Mouse (Mus musculus) CH12.LX (cell line): ENCODE measurements around the gene Ank2. TPM values are rescaled to one million over a fixed set of nuclear protein-coding genes. Genes with fewer than 3 reads are reported as not detected.

Experiments
- DNase-seq: peaks from one replicate; pipeline ENCODE4 v3.0.0-alpha.2; 2013; ENCODE audit errors: extremely low read depth
- H3K27ac ChIP-seq: 2 replicates; pipeline ENCODE4 v1.5.1; 2012; ENCODE audit warnings: low read depth, mild to moderate bottlenecking, control low read depth, moderate library complexity; ENCODE audit not compliant: insufficient read depth
- H3K27me3 ChIP-seq: replicated peaks from 2 replicates; pipeline ENCODE3; 2012; ENCODE audit warnings: inconsistent platforms
- H3K36me3 ChIP-seq, 2 experiments: replicated peaks in 1 of 2; 2 replicates each; pipeline versions ENCODE3 to v1.6.1; 2012; ENCODE audit warnings: inconsistent platforms in 1 of 2, low read length in 1 of 2, mild to moderate bottlenecking in 1 of 2, mixed read lengths in 1 of 2, moderate library complexity in 1 of 2; ENCODE audit not compliant: control insufficient read depth in 1 of 2, insufficient read depth in 1 of 2
- H3K4me1 ChIP-seq, 2 experiments: 2 replicates each; pipeline ENCODE4 v1.6.1; 2012; ENCODE audit warnings: inconsistent platforms in 1 of 2, moderate library complexity in 1 of 2; ENCODE audit not compliant: insufficient read depth in 2 of 2, control insufficient read depth in 1 of 2
- H3K4me2 ChIP-seq: 2 replicates; pipeline ENCODE4 v1.6.1; 2012; ENCODE audit warnings: low read depth, mild to moderate bottlenecking, control low read depth; ENCODE audit not compliant: poor library complexity, insufficient read depth, severe bottlenecking
- H3K4me3 ChIP-seq, 3 experiments: fragments of 150-350 bp in 1 of 3; sonication (generic) in 1 of 3; replicated peaks in 1 of 3; 2 replicates each; pipeline versions ENCODE3 to v1.5.1; 2011 to 2012; ENCODE audit warnings: low read depth in 2 of 3, low read length in 2 of 3, mild to moderate bottlenecking in 2 of 3, moderate library complexity in 2 of 3, control low read depth in 1 of 3, improper control_type of control experiment in 1 of 3, inconsistent platforms in 1 of 3, mixed read lengths in 1 of 3; ENCODE audit not compliant: poor library complexity in 1 of 3
- H3K79me2 ChIP-seq: replicated peaks from 2 replicates; pipeline ENCODE4 v1.6.1; 2012; ENCODE audit warnings: mild to moderate bottlenecking, moderate library complexity; ENCODE audit not compliant: control insufficient read depth, poor library complexity, insufficient read depth, severe bottlenecking; ENCODE audit errors: extremely low read depth
- H3K9ac ChIP-seq: 2 replicates; pipeline ENCODE4 v1.6.1; 2012; ENCODE audit warnings: low read depth, mild to moderate bottlenecking, control low read depth, moderate library complexity; ENCODE audit not compliant: insufficient read depth
- H3K9me3 ChIP-seq: replicated peaks from 2 replicates; pipeline ENCODE3; 2012; ENCODE audit warnings: low read length, inconsistent platforms, mixed read lengths
- CHD1 ChIP-seq: IDR thresholded peaks from 2 replicates; pipeline ENCODE4 v1.6.1; 2012; ENCODE audit warnings: low read depth, low read length, improper control_type of control experiment, inconsistent platforms
- CTCF ChIP-seq, 2 experiments: IDR thresholded peaks in 1 of 2; conservative IDR thresholded peaks in 1 of 2; 2 replicates each; pipeline ENCODE4 v1.5.1; 2011 to 2012; ENCODE audit warnings: low read depth in 2 of 2, low read length in 2 of 2, improper control_type of control experiment in 1 of 2, inconsistent platforms in 1 of 2, mild to moderate bottlenecking in 1 of 2, moderate library complexity in 1 of 2
- ETS1 ChIP-seq: conservative IDR thresholded peaks from 2 replicates; pipeline ENCODE4 v1.6.1; 2012; ENCODE audit warnings: low read depth, mild to moderate bottlenecking, inconsistent platforms, low read length, improper control_type of control experiment, moderate library complexity
- GABPA ChIP-seq: IDR thresholded peaks from 2 replicates; pipeline ENCODE4 v1.6.1; 2012; ENCODE audit warnings: low read depth, low read length, improper control_type of control experiment, inconsistent platforms; ENCODE audit not compliant: insufficient replicate concordance
- IRF4 ChIP-seq: IDR thresholded peaks from 2 replicates; pipeline ENCODE4 v1.6.1; 2014; ENCODE audit warnings: low read depth, mild to moderate bottlenecking, inconsistent platforms, low read length, improper control_type of control experiment
- JUN ChIP-seq: IDR thresholded peaks from 2 replicates; pipeline ENCODE4 v1.6.1; 2011; ENCODE audit warnings: low read depth, mild to moderate bottlenecking, low read length, improper control_type of control experiment, moderate library complexity; ENCODE audit not compliant: insufficient read depth
- JUND ChIP-seq: conservative IDR thresholded peaks from 2 replicates; pipeline ENCODE4 v1.6.1; 2011; ENCODE audit warnings: low read depth, low read length, improper control_type of control experiment
- MAZ ChIP-seq: IDR thresholded peaks from 2 replicates; pipeline ENCODE4 v1.6.1; 2012; ENCODE audit warnings: low read depth, mild to moderate bottlenecking, inconsistent platforms, low read length, improper control_type of control experiment, moderate library complexity
- MEF2A ChIP-seq: IDR thresholded peaks from 2 replicates; pipeline ENCODE4 v1.6.1; 2014; ENCODE audit warnings: low read depth, mild to moderate bottlenecking, inconsistent platforms, low read length, improper control_type of control experiment, borderline replicate concordance
- MYC ChIP-seq: IDR thresholded peaks from 2 replicates; pipeline ENCODE4 v1.6.1; 2011; ENCODE audit warnings: low read depth, mild to moderate bottlenecking, improper control_type of control experiment, low read length
- NELFE ChIP-seq: IDR thresholded peaks from 2 replicates; pipeline ENCODE4 v1.6.1; 2011; ENCODE audit warnings: low read depth, low read length, improper control_type of control experiment
- PAX5 ChIP-seq: IDR thresholded peaks from 2 replicates; pipeline ENCODE4 v1.6.1; 2012; ENCODE audit warnings: low read length, inconsistent platforms, mixed read lengths
- POLR2AphosphoS2 ChIP-seq: IDR thresholded peaks from 2 replicates; pipeline ENCODE4 v1.6.1; 2011; ENCODE audit warnings: low read depth, low read length, improper control_type of control experiment
- SIN3A ChIP-seq: IDR thresholded peaks from 2 replicates; pipeline ENCODE4 v1.6.1; 2012; ENCODE audit warnings: low read length, improper control_type of control experiment, inconsistent platforms
- SMC3 ChIP-seq: IDR thresholded peaks from 2 replicates; pipeline ENCODE4 v1.6.1; 2011; ENCODE audit warnings: low read depth, low read length, improper control_type of control experiment
- TBP ChIP-seq: conservative IDR thresholded peaks from 2 replicates; pipeline ENCODE4 v1.6.1; 2011; ENCODE audit warnings: low read depth, low read length, improper control_type of control experiment
- TCF12 ChIP-seq: IDR thresholded peaks from 2 replicates; pipeline ENCODE4 v1.6.1; 2014; ENCODE audit warnings: low read depth, mild to moderate bottlenecking, inconsistent platforms, low read length, improper control_type of control experiment
- dilution Hi-C: fragments of 300-500 bp; cut with MboI; formaldehyde crosslinking; loops from 2 replicates; pipeline ENCODE4 v1.14.3; 2020; ENCODE audit warnings: low sequenced_read_pairs; ENCODE audit not compliant: extremely low pct_unique_long_range_greater_than_20kb, extremely low pct_ligation_motif_present
- in situ Hi-C: fragments of 300-500 bp; cut with MboI; formaldehyde crosslinking; loops from 3 replicates; pipeline ENCODE4 v1.14.3; 2019; ENCODE audit warnings: low sequenced_read_pairs, low pct_ligation_motif_present, low pct_unique_long_range_greater_than_20kb, mixed read lengths
- polyA plus RNA-seq: library from polyadenylated mRNA; unstranded; fragments of >175 nt; gene quantifications from 2 replicates; pipeline ENCODE4 v1.2.1, GENCODE M21; 2012; ENCODE audit warnings: low read depth; ENCODE audit not compliant: insufficient read length
- total RNA-seq, 2 experiments: library from RNA; depleted of rRNA; stranded (reverse); fragments of 300-350 nt in 1 of 2; fragments of >200 nt in 1 of 2; gene quantifications; 2 replicates each; pipeline ENCODE4 v1.2.3; 2012 to 2014

Ank2 gene
- total and polyA plus RNA-seq, 3 experiments = 3.9 to 20.9 (median 12.2) TPM

GRCm38 (mm10) chr3:127093631-127094030 lies 405.5 kb downstream of the Ank2 start:
- dilution Hi-C loops = no loop called here

DNA sequence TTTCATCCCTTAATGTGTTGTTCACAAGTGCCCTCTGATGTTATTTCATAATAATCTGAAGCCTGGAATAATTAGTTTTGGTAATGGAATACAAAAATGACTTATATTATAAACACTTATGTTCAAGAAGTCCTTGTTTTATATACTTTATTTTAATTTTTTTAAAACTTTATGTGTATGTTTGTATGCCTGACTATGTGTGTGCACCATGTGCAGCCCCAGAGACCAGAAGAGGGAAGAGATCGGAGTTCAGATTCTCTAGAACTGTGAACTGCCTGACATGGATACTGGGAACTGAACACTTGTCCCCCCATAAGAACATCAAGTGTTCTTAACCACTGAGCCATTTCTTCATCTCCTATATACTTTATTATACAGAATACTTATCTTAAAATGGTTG lies 411.6 kb downstream of the Ank2 start:
- no peaks in the 10 kb centered on the region for H3K27me3 ChIP-seq
- no peak overlapping the region for H3K27ac ChIP-seq
- in situ Hi-C loops (no loop called here), dilution Hi-C loops (no loop called here)
- TF ChIP-seq GABPA (no peak), POLR2AphosphoS2 (no peak), SMC3 (no peak), MYC (no peak), MEF2A (no peak), PAX5 (no peak), SIN3A (no peak), JUN (no peak), TCF12 (no peak), MAZ (no peak), NELFE (no peak), TBP (no peak)
- H3K36me3 ChIP-seq = no peaks in the 10 kb centered on the region
- H3K4me1 ChIP-seq = no peaks in the 10 kb centered on the region
- no peak overlapping the region for H3K9ac ChIP-seq
- H3K4me3 ChIP-seq = no peak overlapping the region
- no peaks in the 10 kb centered on the region for H3K79me2 ChIP-seq
- no peaks in the 10 kb centered on the region for H3K9me3 ChIP-seq
- DNase-seq = no peak
- H3K4me2 ChIP-seq = no peak overlapping the region

More at GRCm38 (mm10) chr3:127093631-127094030, 405.5 kb downstream of the Ank2 start:
- H3K4me3 ChIP-seq = no peak overlapping the region
- H3K4me1 ChIP-seq = no peaks in the 10 kb centered on the region
- no peaks in the 10 kb centered on the region for H3K9me3 ChIP-seq
- no peak overlapping the region for H3K27ac ChIP-seq
- H3K36me3 ChIP-seq = no peaks in the 10 kb centered on the region
- H3K79me2 ChIP-seq = no peaks in the 10 kb centered on the region
- in situ Hi-C loops = no loop called here
- no peaks in the 10 kb centered on the region for H3K27me3 ChIP-seq
- TF ChIP-seq NELFE (no peak), IRF4 (no peak), CHD1 (no peak), CTCF (conservative IDR thresholded peaks at IDR 0.05 in 1 of 2, IDR thresholded peaks at IDR 0.05 in 1 of 2; ENCODE audit: low read depth in 2 of 2, low read length in 2 of 2) (no peak), GABPA (no peak), POLR2AphosphoS2 (no peak), SMC3 (no peak), ETS1 (no peak), MYC (no peak), JUND (no peak), JUN (no peak), TBP (no peak)
- no peak overlapping the region for H3K4me2 ChIP-seq
- DNase-seq = no peak
- H3K9ac ChIP-seq = no peak overlapping the region
